Mouse (Mus musculus) heart, adult 2 months (tissue): ENCODE data around the gene Slc44a1. TPM values are rescaled to one million over a fixed set of nuclear protein-coding genes. Genes with fewer than 3 reads are reported as not detected.

ENCODE experiments used
- DNase-seq, 2 experiments: peaks; one replicate each; pipeline ENCODE4 v3.0.0; 2021
- H3K27ac ChIP-seq: fragments of 200-600 bp; 2 replicates; pipeline ENCODE4 v1.8.1; 2022
- H3K27me3 ChIP-seq: fragments of 200-500 bp; 2 replicates; pipeline ENCODE4 v1.6.1; 2012; ENCODE audit warnings: mild to moderate bottlenecking, low read length, inconsistent platforms, mixed read lengths; ENCODE audit not compliant: control insufficient read depth, insufficient read depth
- H3K36me3 ChIP-seq: fragments of 200-500 bp; 2 replicates; pipeline ENCODE4 v1.6.1; 2012; ENCODE audit warnings: low read length, inconsistent platforms; ENCODE audit not compliant: control insufficient read depth, insufficient read depth
- H3K4me1 ChIP-seq: fragments of 200-500 bp; 2 replicates; pipeline ENCODE4 v1.6.1; 2011; ENCODE audit warnings: low read length; ENCODE audit not compliant: control insufficient read depth, insufficient read depth
- H3K4me3 ChIP-seq: fragments of 200-600 bp; 2 replicates; pipeline ENCODE4 v1.8.1; 2022
- H3K79me2 ChIP-seq: fragments of 200-500 bp; replicated peaks from 2 replicates; pipeline ENCODE4 v1.6.1; 2012; ENCODE audit warnings: mild to moderate bottlenecking, inconsistent platforms, low read length, moderate library complexity, mixed read lengths; ENCODE audit not compliant: control insufficient read depth, insufficient read depth
- H3K9ac ChIP-seq: fragments of 200-500 bp; 2 replicates; pipeline ENCODE4 v1.6.1; 2012; ENCODE audit warnings: low read depth, mild to moderate bottlenecking, control low read depth, inconsistent platforms, low read length, mixed read lengths
- CTCF ChIP-seq: fragments of 200-600 bp; IDR thresholded peaks from 2 replicates; pipeline ENCODE4 v1.8.1; 2022; ENCODE audit warnings: antibody characterized with exemption, mild to moderate bottlenecking, moderate library complexity
- EP300 ChIP-seq: fragments of 200-500 bp; IDR thresholded peaks from 2 replicates; pipeline ENCODE4 v1.6.1; 2011; ENCODE audit warnings: low read depth, low read length, control low read depth; ENCODE audit not compliant: insufficient read depth
- POLR2A ChIP-seq: fragments of 200-500 bp; IDR thresholded peaks from 2 replicates; pipeline ENCODE4 v1.6.1; 2011; ENCODE audit warnings: mild to moderate bottlenecking, low read depth, low read length, control low read depth; ENCODE audit not compliant: insufficient read depth
- WGBS: fragments of 180-500 bp; shearing (Covaris S2); methylation state at CpG from one replicate; pipeline ENCODE4 v1.1.7; 2018; 5-methylcytosine and 5-hydroxymethylcytosine counted together
- intact Hi-C: fragments of 180-260 bp; cut with DNase I; formaldehyde crosslinking; loops from one replicate; pipeline ENCODE4 v1.15.1; 2025
- polyA plus RNA-seq: library from polyadenylated mRNA; depleted of rRNA; stranded (reverse); fragments of >200 nt; gene quantifications from 2 replicates; pipeline ENCODE4 v1.2.3, GENCODE M21; 2012
- total RNA-seq, 2 experiments: library from RNA; stranded (reverse); gene quantifications; 2 replicates each; pipeline ENCODE4 v1.2.3; 2021

The Slc44a1 gene
- total and polyA plus RNA-seq, 3 experiments, result 22.7 to 32.3 (median 26.4) TPM

GRCm38 (mm10) chr4:53456570-53456969 lies 16.4 kb downstream of the Slc44a1 start:
- intact Hi-C loops, result no loop called here
- no peak overlapping the region for H3K4me3 ChIP-seq
- no peak overlapping the region for H3K27ac ChIP-seq
- no peak overlapping the region for H3K9ac ChIP-seq
- no peaks in the 10 kb centered on the region for H3K36me3 ChIP-seq
- DNase-seq, result no peak
- peaks cover 2% of the 10 kb centered on the region for H3K79me2 ChIP-seq
- peaks cover 7% of the 10 kb centered on the region for H3K4me1 ChIP-seq
- no peaks in the 10 kb centered on the region for H3K27me3 ChIP-seq
- TF ChIP-seq CTCF, result no peak
- no peak for TF ChIP-seq EP300
- TF ChIP-seq POLR2A, result no peak
- WGBS, result 85% methylated on average over 6 of the region's 6 CpGs

- Histone ChIP-seq H3K4me3 (no peak overlapping the region), H3K9ac (no peak overlapping the region), H3K27me3 (no peaks in the 10 kb centered on the region), H3K4me1 (0 out of 2 replicates have a peak, but pooled peaks cover 1% of the 10 kb centered on the region), H3K79me2 (peaks cover 4% of the 10 kb centered on the region), H3K36me3 (no peaks in the 10 kb centered on the region), H3K27ac (no peak overlapping the region)
- DNase-seq, result no peak
- intact Hi-C loops, result no loop called here
- TF ChIP-seq POLR2A (no peak), EP300 (no peak), CTCF (no peak)
- 70% methylated on average over 3 of the region's 3 CpGs for WGBS
These were observed 18.3 kb downstream of the Slc44a1 start for GRCm38 (mm10) chr4:53458503-53458902.

- H3K36me3 ChIP-seq, result no peaks in the 10 kb centered on the region
- WGBS, result 86% methylated on average over 7 of the region's 7 CpGs
These were observed 19.5 kb downstream of the Slc44a1 start for GRCm38 (mm10) chr4:53459697-53460096.

GRCm38 (mm10) chr4:53461026-53461425 lies 20.8 kb downstream of the Slc44a1 start:
- 0 out of 2 replicates have a peak, but pooled peaks cover 1% of the 10 kb centered on the region for H3K4me1 ChIP-seq
- H3K79me2 ChIP-seq, result peaks cover 4% of the 10 kb centered on the region
- intact Hi-C loops, result no loop called here
- no peak overlapping the region for H3K4me3 ChIP-seq
- 87% methylated on average over 4 of the region's 4 CpGs for WGBS
- H3K27me3 ChIP-seq, result no peaks in the 10 kb centered on the region
- TF ChIP-seq EP300, result no peak
- TF ChIP-seq POLR2A, result no peak
- TF ChIP-seq CTCF, result no peak
- no peak for DNase-seq
- no peaks in the 10 kb centered on the region for H3K36me3 ChIP-seq
- no peak overlapping the region for H3K27ac ChIP-seq
- no peak overlapping the region for H3K9ac ChIP-seq

More at GRCm38 (mm10) chr4:53459697-53460096, 19.5 kb downstream of the Slc44a1 start:
- intact Hi-C loops, result no loop called here
- no peaks in the 10 kb centered on the region for H3K27me3 ChIP-seq
- H3K27ac ChIP-seq, result no peak overlapping the region
- H3K79me2 ChIP-seq, result peaks cover 4% of the 10 kb centered on the region
- H3K9ac ChIP-seq, result no peak overlapping the region
- TF ChIP-seq POLR2A (no peak), CTCF (no peak), EP300 (no peak)
- no peak for DNase-seq
- no peak overlapping the region for H3K4me3 ChIP-seq
- H3K4me1 ChIP-seq, result 0 out of 2 replicates have a peak, but pooled peaks cover 1% of the 10 kb centered on the region

- DNase-seq, result no peak
- Histone ChIP-seq H3K79me2 (peaks cover 4% of the 10 kb centered on the region), H3K4me1 (0 out of 2 replicates have a peak, but pooled peaks cover 1% of the 10 kb centered on the region), H3K9ac (no peak overlapping the region), H3K27ac (no peak overlapping the region), H3K4me3 (no peak overlapping the region), H3K27me3 (no peaks in the 10 kb centered on the region), H3K36me3 (no peaks in the 10 kb centered on the region)
- intact Hi-C loops, result no loop called here
- WGBS, result 73% methylated on average over 5 of the region's 5 CpGs
- no peak for TF ChIP-seq CTCF
- TF ChIP-seq POLR2A, result no peak
- no peak for TF ChIP-seq EP300
These were observed 21.9 kb downstream of the Slc44a1 start for GRCm38 (mm10) chr4:53462069-53462468.

- 81% methylated on average over 18 of the region's 18 CpGs for WGBS
- TF ChIP-seq EP300 (no peak), POLR2A (no peak), CTCF (no peak)
- Histone ChIP-seq H3K9ac (no peak overlapping the region), H3K4me1 (0 out of 2 replicates have a peak, but pooled peaks cover 1% of the 10 kb centered on the region), H3K27me3 (no peaks in the 10 kb centered on the region), H3K79me2 (peaks cover 5% of the 10 kb centered on the region), H3K27ac (no peak overlapping the region), H3K36me3 (no peaks in the 10 kb centered on the region), H3K4me3 (no peak overlapping the region)
- DNase-seq, result no peak
- intact Hi-C loops, result no loop called here
These were observed 22.5 kb downstream of the Slc44a1 start for GRCm38 (mm10) chr4:53462505-53463251.
